Mouse (Mus musculus): ENCODE measurements around the gene Slc5a11. TPM values are rescaled to one million over a fixed set of nuclear protein-coding genes. Genes with fewer than 3 reads are reported as not detected.

Gene Slc5a11
- polyA plus RNA-seq, 1 experiment from 2014 or later: 0.20 TPM

DNA sequence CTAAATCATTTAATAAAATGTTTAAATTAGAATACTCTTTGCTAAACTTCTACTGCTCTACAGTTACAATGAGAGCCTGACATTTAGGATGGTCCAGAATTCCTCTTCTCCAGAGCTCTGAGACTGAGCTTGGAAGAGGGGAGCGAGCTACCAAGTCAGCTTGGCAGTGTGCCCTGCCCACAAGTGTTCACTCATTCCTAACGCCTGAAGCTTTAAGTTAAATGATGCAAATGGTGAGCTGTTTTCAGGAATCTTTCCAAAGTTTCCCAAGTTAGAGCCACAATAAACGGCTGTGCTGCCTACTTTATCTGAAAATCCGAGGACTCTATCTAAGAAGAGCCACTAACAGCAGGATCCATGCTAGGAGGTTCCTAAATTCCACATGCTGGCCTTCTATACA lies 69.2 kb downstream of the Slc5a11 start:
- Histone ChIP-seq H3K27me3 (no peaks in the 10 kb centered on the region), H3K4me3 (replicated peaks) (no peak overlapping the region), H3K9ac (no peak overlapping the region), H3K4me2 (no peak overlapping the region), H3K4me1 (replicated peaks) (no peaks in the 10 kb centered on the region), H3K36me3 (replicated peaks) (peaks cover 62% of the 10 kb centered on the region), H3K27ac (replicated peaks) (no peak overlapping the region), H3K9me3 (replicated peaks) (no peaks in the 10 kb centered on the region)
- no peak for ATAC-seq (ENCODE audit: insufficient read depth)
- 77% methylated on average over 4 of the region's 4 CpGs for WGBS (ENCODE audit: insufficient replicate concordance)

DNA sequence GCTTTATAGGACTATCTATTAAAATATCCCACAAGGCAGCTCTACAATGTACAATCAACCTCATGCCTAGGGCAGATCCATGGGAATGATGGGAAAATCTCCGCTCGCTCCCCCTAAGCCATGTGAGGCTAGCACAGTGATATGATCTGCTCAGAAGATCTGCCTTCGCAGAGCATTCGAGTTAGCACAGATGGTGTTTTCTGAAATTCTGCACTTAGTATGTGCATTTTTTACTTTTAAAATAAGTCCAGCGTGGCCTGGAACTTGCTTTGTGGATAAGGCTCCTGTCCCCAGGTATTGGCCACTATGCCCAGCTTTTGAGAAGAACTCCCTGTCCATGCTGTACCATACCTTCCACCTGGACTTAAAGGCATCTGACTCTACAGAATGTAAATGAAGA lies 71.3 kb downstream of the Slc5a11 start:
- Histone ChIP-seq H3K36me3 (replicated peaks) (peaks cover 63% of the 10 kb centered on the region), H3K9ac (no peak overlapping the region), H3K27me3 (no peaks in the 10 kb centered on the region), H3K4me2 (no peak overlapping the region), H3K27ac (replicated peaks) (no peak overlapping the region), H3K4me3 (replicated peaks) (no peak overlapping the region), H3K9me3 (replicated peaks) (no peaks in the 10 kb centered on the region), H3K4me1 (replicated peaks) (no peaks in the 10 kb centered on the region)
- 91% methylated on average over 5 of the region's 5 CpGs for WGBS (ENCODE audit: insufficient replicate concordance)
- no peak for ATAC-seq (ENCODE audit: insufficient read depth)

DNA sequence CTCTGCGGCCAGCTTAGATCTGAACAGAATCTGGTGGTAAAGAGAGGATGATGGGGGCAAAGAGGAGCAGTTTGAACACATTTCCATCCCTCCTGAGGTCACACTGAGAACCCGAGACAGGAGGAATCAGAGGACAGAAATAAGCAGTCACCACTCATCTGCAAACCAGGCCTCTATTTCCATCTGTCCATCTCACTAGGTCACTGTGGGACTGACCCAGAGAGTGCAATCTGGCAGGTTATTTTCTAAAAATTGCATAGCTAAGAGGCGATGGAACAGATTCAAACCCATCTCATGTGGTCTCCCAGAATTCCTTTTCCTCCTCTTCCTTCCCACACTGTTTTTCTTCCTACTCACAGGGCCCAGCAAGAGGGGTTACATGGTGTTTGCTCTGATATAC lies 73.3 kb downstream of the Slc5a11 start:
- Histone ChIP-seq H3K4me1 (replicated peaks) (no peaks in the 10 kb centered on the region), H3K4me2 (no peak overlapping the region), H3K27ac (replicated peaks) (no peak overlapping the region), H3K36me3 (replicated peaks) (peaks cover 76% of the 10 kb centered on the region), H3K4me3 (replicated peaks) (no peak overlapping the region), H3K9ac (no peak overlapping the region), H3K27me3 (no peaks in the 10 kb centered on the region), H3K9me3 (replicated peaks) (no peaks in the 10 kb centered on the region)
- no peak for ATAC-seq (ENCODE audit: insufficient read depth)
- WGBS (ENCODE audit: insufficient replicate concordance): 68% methylated on average over 3 of the region's 3 CpGs

DNA sequence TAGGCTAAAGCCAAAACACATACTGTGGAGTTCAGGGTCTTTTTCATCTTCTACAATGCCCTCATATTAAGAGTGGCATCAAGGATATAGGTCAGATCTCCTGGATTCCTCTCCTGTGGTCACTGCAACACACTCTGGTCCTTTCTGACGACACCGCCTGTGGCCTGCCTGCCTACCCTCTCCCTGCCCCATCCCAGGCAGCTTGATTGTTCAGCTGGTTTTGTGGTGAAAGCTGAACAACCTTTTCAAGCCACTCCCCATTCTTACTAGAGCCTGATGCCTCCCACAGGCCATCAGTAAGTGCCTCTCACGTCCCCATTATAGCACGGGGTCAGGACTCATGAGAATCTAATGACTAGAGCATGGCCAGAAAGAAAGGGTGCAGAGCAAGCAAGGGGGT lies 74.6 kb downstream of the Slc5a11 start:
- H3K4me1 ChIP-seq (replicated peaks): no peaks in the 10 kb centered on the region
- H3K27me3 ChIP-seq: no peaks in the 10 kb centered on the region
- H3K36me3 ChIP-seq (replicated peaks): peaks cover 85% of the 10 kb centered on the region
- no peak overlapping the region for H3K27ac ChIP-seq (replicated peaks)
- H3K4me3 ChIP-seq (replicated peaks): no peak overlapping the region
- H3K4me2 ChIP-seq: no peak overlapping the region
- WGBS (ENCODE audit: insufficient replicate concordance): 71% methylated on average over 4 of the region's 4 CpGs
- ATAC-seq (ENCODE audit: insufficient read depth): no peak
- H3K9ac ChIP-seq: no peak overlapping the region
- H3K9me3 ChIP-seq (replicated peaks): no peaks in the 10 kb centered on the region

DNA sequence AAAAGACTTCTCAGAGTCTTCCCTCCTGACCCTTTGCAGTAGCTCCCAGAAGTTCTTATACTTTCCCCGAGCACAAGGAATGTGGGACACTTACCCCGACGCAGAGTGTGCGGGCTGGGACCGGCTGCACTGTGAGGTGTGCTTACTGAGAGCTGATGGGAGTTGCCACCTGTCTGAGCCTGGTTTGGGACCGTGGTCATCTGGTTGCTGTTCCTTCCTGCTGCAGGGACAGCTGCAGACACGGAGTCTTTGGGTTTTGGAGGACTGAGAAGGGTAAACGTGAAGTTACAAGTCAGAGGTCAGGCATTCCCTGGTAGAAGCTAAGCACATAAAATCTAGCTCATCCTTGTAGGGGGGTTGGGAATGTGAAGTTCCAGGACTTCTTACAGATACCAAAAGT lies 77.4 kb downstream of the Slc5a11 start:
- ATAC-seq (ENCODE audit: insufficient read depth): no peak
- no peak overlapping the region for H3K4me2 ChIP-seq
- WGBS (ENCODE audit: insufficient replicate concordance): 85% methylated on average over 8 of the region's 8 CpGs
- no peak overlapping the region for H3K27ac ChIP-seq (replicated peaks)
- no peaks in the 10 kb centered on the region for H3K9me3 ChIP-seq (replicated peaks)
- H3K9ac ChIP-seq: no peak overlapping the region
- H3K4me1 ChIP-seq (replicated peaks): no peaks in the 10 kb centered on the region
- no peaks in the 10 kb centered on the region for H3K27me3 ChIP-seq
- H3K4me3 ChIP-seq (replicated peaks): no peak overlapping the region
- H3K36me3 ChIP-seq (replicated peaks): peaks cover 92% of the 10 kb centered on the region

DNA sequence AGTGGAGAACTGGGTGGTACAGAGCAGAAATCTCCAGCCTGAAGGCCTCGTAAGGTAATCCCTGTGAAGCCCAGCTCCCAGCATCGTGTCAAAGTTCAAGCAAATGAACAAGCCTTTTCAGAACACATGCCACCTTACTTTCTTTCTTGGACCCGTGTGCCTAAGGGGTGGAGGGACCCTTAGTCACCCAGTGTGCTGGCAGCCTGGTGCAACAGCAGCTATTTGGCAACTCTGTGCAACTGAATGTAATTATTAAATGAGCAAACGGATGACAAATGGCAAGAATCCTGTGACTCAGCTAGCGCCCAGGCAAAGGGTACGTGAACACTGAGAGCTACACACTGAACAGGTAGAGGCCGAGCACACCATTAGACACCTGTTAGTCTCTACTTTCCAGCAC lies 79.3 kb downstream of the Slc5a11 start:
- Histone ChIP-seq H3K9ac (no peak overlapping the region), H3K27ac (replicated peaks) (no peak overlapping the region), H3K9me3 (replicated peaks) (no peaks in the 10 kb centered on the region), H3K36me3 (replicated peaks) (peaks cover 92% of the 10 kb centered on the region), H3K27me3 (no peaks in the 10 kb centered on the region), H3K4me1 (replicated peaks) (no peaks in the 10 kb centered on the region), H3K4me2 (no peak overlapping the region), H3K4me3 (replicated peaks) (no peak overlapping the region)
- ATAC-seq (ENCODE audit: insufficient read depth): no peak
- WGBS (ENCODE audit: insufficient replicate concordance): 84% methylated on average over 7 of the region's 7 CpGs

DNA sequence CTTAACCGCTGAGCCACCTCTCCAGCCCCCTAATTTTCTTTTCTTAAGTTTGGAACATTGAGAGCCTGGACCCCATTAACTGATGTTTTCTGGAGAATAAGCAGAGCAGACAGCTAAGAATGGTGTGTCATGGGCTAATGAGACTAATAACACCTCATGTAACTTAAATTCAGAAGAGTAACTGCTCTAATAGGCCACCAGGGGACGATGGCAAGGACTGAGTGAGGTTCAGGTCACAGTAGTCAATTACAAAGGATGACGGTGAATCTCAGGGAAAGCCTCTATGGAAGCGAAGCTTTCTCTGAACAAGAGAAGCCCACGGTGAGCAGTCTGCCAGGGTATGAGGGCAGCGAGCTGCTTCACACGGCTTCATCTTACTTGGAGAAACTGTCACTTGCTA lies 80.8 kb downstream of the Slc5a11 start:
- 83% methylated on average over 7 of the region's 7 CpGs for WGBS (ENCODE audit: insufficient replicate concordance)
- no peak for ATAC-seq (ENCODE audit: insufficient read depth)
- Histone ChIP-seq H3K4me3 (replicated peaks) (no peak overlapping the region), H3K9ac (no peak overlapping the region), H3K27ac (replicated peaks) (no peak overlapping the region), H3K9me3 (replicated peaks) (no peaks in the 10 kb centered on the region), H3K4me2 (no peak overlapping the region), H3K4me1 (replicated peaks) (no peaks in the 10 kb centered on the region), H3K27me3 (no peaks in the 10 kb centered on the region), H3K36me3 (replicated peaks) (peaks cover 92% of the 10 kb centered on the region)

DNA sequence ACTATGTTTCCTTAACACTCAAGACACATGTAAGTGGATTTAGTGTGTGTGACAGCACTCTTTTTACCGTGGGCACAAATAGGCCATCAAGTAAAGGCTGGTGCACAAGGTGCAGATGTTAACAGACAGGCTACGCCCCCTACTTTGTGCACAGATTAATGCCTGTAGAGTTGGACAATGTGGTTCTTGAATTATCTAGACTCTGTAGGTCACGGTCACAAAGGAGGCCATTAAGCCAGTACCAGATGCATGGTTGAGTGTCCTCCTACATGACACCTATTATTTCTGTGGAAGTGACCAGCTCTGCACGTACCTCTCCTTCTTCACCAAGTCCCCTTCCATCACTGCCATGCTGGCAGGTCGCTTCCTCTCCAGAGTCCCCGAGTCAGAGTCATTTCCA lies 81.5 kb downstream of the Slc5a11 start:
- ATAC-seq (ENCODE audit: insufficient read depth): no peak
- Histone ChIP-seq H3K9me3 (replicated peaks) (no peaks in the 10 kb centered on the region), H3K4me2 (no peak overlapping the region), H3K4me3 (replicated peaks) (no peak overlapping the region), H3K36me3 (replicated peaks) (peaks cover 89% of the 10 kb centered on the region), H3K27me3 (no peaks in the 10 kb centered on the region), H3K4me1 (replicated peaks) (no peaks in the 10 kb centered on the region), H3K9ac (no peak overlapping the region), H3K27ac (replicated peaks) (no peak overlapping the region)
- 85% methylated on average over 6 of the region's 6 CpGs for WGBS (ENCODE audit: insufficient replicate concordance)

DNA sequence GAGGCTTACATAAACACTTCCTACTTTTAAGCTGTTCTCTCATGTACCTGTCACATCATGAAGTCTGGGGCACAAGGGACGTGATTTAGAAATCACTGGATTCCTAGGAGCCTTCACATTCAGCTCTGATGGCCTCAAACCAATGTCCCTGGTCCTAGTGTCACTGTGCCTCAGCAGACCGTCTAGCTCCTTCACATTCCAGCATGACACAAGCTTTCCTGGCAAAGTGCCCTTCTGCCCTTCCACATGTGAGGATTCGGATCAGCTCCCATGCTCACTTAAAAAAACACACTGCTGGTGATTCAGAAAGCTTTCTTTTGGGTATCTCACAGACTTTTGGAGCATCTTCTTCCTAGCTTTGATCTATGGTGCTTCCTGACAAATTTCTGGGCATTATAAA lies 83.6 kb downstream of the Slc5a11 start:
- WGBS (ENCODE audit: insufficient replicate concordance): 74% methylated on average over 3 of the region's 3 CpGs
- Histone ChIP-seq H3K9ac (no peak overlapping the region), H3K4me2 (no peak overlapping the region), H3K36me3 (replicated peaks) (peaks cover 81% of the 10 kb centered on the region), H3K4me1 (replicated peaks) (no peaks in the 10 kb centered on the region), H3K27ac (replicated peaks) (no peak overlapping the region), H3K4me3 (replicated peaks) (no peak overlapping the region), H3K9me3 (replicated peaks) (no peaks in the 10 kb centered on the region), H3K27me3 (no peaks in the 10 kb centered on the region)
- ATAC-seq (ENCODE audit: insufficient read depth): no peak

DNA sequence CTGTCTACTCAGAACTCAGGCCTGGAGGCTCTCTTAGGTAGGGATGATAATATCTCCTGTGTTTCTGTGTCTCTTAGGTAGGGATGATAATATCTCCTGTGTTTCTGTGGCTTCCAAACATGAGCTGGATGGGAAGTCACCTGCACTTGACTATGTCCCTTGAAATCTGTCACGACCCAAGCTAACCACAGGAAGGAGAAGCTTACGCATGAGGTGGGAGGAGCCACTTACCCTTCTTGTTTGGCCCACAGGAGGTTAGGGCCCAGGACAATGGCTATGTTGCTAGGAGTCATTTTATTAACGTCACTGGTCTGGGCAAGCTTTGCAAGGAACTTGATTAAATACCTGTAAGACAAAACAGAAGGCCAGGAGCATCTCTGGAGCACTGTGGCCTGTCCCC lies 85.7 kb downstream of the Slc5a11 start:
- H3K27ac ChIP-seq (replicated peaks): no peak overlapping the region

DNA sequence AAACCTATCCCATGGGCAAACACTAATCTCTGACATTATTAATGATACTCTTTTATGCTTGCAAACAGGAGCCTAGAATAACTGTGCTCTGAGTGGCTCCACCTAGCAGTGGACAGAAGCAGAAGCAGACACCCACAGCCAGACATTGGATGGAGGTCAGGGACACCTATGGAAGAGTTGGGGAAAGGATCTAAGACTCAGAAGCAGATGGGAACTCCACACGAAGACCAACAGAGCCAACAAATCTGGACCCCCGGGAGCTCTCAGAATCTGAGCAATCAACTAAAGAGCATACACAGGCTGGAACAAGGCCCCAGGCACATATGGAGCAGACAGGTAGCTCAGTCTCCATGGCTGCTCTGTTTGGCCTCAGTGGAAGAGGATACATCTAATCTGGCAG lies 90.8 kb downstream of the Slc5a11 start:
- Histone ChIP-seq H3K27ac (replicated peaks) (no peak overlapping the region), H3K27me3 (no peaks in the 10 kb centered on the region), H3K4me2 (no peak overlapping the region), H3K9ac (no peak overlapping the region), H3K4me1 (replicated peaks) (no peaks in the 10 kb centered on the region), H3K4me3 (replicated peaks) (no peak overlapping the region), H3K36me3 (replicated peaks) (peaks cover 83% of the 10 kb centered on the region), H3K9me3 (replicated peaks) (no peaks in the 10 kb centered on the region)
- 76% methylated on average over 2 of the region's 2 CpGs for WGBS (ENCODE audit: insufficient replicate concordance)
- no peak for ATAC-seq (ENCODE audit: insufficient read depth)

More for the DNA sequence above, 85.7 kb downstream of the Slc5a11 start:
- Histone ChIP-seq H3K4me2 (no peak overlapping the region), H3K4me1 (replicated peaks) (no peaks in the 10 kb centered on the region), H3K9ac (no peak overlapping the region), H3K4me3 (replicated peaks) (no peak overlapping the region), H3K27me3 (no peaks in the 10 kb centered on the region), H3K9me3 (replicated peaks) (no peaks in the 10 kb centered on the region), H3K36me3 (replicated peaks) (peaks cover 79% of the 10 kb centered on the region)
- ATAC-seq (ENCODE audit: insufficient read depth): no peak
- 53% methylated on average over 3 of the region's 3 CpGs for WGBS (ENCODE audit: insufficient replicate concordance)

DNA sequence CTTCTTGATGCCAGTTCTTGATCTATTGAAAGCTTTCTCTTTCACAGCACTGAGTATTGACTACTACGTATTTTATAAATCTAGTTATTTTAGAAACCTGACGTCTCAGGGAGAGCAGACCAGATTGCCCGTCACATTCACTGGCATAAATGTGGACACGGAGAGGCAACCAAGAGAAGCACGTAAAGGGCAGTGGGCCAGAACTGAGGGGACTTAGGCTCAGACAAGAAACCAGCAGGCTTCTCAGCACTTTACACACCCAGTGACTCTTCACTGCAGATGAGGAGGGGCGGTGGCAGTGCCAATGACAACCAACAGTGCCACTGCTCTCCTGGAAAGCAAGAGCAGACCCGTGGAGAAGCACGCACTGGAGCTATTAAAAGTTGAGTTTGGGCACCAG lies 92.7 kb downstream of the Slc5a11 start:
- ATAC-seq (ENCODE audit: insufficient read depth): no peak
- H3K27ac ChIP-seq (replicated peaks): no peak overlapping the region
- H3K36me3 ChIP-seq (replicated peaks): peaks cover 95% of the 10 kb centered on the region

More for the DNA sequence above, 92.7 kb downstream of the Slc5a11 start:
- Histone ChIP-seq H3K4me2 (no peak overlapping the region), H3K27me3 (no peaks in the 10 kb centered on the region), H3K4me3 (replicated peaks) (no peak overlapping the region), H3K4me1 (replicated peaks) (no peaks in the 10 kb centered on the region), H3K9me3 (replicated peaks) (no peaks in the 10 kb centered on the region), H3K9ac (no peak overlapping the region)
- WGBS (ENCODE audit: insufficient replicate concordance): 88% methylated on average over 8 of the region's 8 CpGs

Data from liver, embryonic 15.5 days (tissue).